Mouse (Mus musculus): ENCODE data around the gene Majin.
A peak's percentile ranks its signal among the peaks of the same experiment; 100 is the strongest.

Gene Majin

GRCm38 (mm10) chr19:6264200-6264599 is 80.0 kb downstream of the Majin start:
- DNase-seq = no peak

GRCm38 (mm10) chr19:6264945-6265344 is 80.8 kb downstream of the Majin start:
- DNase-seq = peak; percentile 57

- DNase-seq = peak; percentile 69
These were observed 81.6 kb downstream of the Majin start for GRCm38 (mm10) chr19:6265727-6266182.

DNA sequence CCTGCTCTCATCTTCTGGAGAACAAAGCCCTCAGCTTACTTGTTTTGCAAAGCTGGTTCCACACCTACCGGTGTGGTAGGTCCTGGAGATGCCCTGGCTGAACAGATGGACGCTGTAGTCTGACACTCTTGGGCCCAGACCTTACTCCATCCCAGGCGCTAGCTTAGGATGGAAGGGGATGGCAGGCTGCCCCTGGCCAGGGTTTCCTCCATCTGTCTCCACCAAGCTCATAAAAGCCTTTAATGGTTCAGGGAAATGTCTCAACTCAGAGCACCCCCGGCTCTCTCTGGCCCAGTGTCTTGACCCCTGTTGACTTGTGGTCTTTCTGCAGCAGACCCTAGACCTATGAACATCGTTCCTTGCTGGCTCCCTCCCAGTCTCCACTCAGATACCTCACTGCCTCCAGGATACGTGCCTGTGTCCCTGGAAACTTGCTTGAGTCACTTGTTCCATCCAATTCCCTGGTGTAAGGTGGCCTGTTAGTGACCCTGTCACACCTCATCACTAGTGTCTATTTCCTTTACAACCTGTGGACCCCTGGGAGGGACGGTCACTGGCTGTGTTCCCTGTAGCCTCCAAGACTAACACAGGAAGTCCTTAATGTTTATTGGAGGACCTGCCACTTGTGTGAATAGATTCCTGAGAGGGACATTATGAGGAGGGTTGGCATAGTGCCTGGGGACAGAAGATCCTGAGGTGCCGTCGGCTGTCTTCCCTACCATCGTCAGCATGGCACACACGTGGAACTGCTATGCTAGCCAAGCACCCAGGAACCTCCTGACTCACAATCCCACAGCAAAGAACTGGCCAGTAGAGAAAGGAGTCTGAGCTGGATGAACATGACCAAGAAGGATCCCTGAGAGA is 83.3 kb downstream of the Majin start:
- DNase-seq = peak; percentile 97

DNA sequence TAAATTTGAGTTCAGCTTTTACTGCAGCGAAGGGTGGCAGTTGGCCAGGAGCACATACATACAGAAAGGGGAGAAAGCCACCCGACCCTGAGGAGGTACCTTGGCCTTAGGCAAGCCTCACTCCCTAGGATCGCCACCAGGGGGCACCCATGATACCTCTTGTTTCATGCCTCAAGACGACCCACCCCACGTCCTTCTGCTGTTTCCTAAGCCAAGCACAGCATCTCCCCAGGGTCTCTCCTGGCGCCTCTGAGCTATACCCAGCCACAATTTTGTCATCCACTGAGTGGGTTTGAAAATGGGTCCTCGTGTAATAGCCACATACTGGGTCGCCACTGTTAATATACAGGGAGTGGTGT is 84.0 kb downstream of the Majin start:
- no peak for DNase-seq

DNA sequence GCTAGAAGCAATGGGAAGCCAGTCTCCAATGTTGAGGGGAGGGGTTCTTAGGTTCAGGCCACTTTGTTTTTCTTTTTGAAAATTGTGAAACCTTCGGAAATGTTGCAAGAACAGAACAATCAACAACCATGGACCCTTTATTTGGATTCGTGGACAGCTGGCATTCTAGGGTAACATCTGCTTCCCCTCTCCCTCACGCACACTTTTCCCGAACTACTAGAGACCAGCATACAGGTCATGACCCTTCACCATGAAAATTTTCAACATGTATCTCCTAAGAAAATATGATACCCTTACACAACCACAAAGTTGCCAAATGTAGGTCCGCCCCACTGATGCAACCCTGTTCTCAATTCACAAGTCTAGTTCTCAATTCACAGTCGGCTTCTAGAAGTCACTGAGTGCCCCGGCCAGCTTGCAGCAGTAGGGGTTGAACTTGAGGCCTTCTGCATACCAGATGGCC is 84.5 kb downstream of the Majin start:
- DNase-seq = peak; percentile 57

DNA sequence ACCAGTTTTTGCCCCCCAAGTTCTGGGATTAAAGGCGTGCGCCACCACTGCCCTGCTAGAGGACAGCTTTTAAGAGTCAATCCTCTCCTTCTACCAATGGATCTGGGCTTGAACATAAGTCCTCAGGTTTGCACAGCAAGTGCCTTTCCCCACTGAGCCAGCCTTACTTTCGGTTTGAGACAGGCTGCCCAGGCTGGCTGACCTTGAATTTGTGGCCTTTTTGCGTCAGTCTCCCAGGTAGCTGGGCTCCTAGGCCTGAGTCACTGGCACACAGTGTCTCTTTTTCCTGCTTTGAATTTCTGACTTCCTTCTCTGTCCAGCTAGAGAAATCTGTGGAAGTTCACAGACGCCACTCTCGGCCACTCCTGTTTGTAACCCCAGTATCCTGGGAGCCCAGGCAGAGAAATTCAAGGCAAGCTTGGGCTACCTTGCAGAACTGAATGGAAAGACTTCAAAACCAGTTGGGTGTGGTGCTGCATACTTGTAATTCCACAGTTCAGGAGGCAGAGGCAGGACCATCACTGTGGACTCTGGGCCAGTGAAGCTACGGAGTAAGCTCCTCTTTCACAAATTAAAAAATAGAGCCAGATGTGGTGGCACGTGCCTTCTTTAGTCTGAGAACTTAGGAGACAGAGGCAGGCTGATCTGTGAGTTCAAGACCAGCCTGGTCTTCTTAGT is 85.7 kb downstream of the Majin start:
- no peak for DNase-seq

DNA sequence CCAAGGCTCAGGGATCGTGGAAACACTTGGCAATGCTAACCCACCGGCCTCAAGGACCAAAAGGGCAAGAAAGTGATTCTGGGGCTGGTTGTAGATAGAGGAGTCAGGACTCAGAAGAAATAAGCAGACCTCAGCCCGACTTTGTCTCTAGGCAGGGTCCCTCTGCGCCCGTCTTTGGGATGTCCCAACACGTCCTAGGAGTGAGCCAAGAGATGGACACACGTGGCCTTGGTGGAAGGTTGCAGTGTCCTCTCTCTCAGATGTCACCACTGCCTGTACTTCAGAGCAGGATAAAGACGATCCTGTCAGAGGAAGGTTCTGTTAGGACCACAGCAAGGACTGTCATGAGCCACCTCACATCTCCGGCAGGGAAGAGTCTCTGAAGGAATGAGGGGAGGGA is 86.5 kb downstream of the Majin start:
- DNase-seq = no peak

- no peak for DNase-seq
These were observed 87.0 kb downstream of the Majin start for GRCm38 (mm10) chr19:6271206-6271605.

GRCm38 (mm10) chr19:6272053-6272452 is 87.9 kb downstream of the Majin start:
- DNase-seq = peak; percentile 43

- peak; percentile 64 for DNase-seq
These were observed 88.5 kb downstream of the Majin start for GRCm38 (mm10) chr19:6272738-6273137.

- no peak for DNase-seq
These were observed 89.4 kb downstream of the Majin start for GRCm38 (mm10) chr19:6273592-6273991.
